Mouse (Mus musculus): ENCODE data around the gene Dapk3. TPM values are rescaled to one million over a fixed set of nuclear protein-coding genes. Genes with fewer than 3 reads are reported as not detected.
"Not testable (repeated sequence)": the region's sequence is repeated elsewhere in the genome, so short reads cannot be mapped to it uniquely, and the experiment has no call there.

The Dapk3 gene
- polyA plus RNA-seq, 1 experiment from 2014 or later = 44.1 TPM

DNA sequence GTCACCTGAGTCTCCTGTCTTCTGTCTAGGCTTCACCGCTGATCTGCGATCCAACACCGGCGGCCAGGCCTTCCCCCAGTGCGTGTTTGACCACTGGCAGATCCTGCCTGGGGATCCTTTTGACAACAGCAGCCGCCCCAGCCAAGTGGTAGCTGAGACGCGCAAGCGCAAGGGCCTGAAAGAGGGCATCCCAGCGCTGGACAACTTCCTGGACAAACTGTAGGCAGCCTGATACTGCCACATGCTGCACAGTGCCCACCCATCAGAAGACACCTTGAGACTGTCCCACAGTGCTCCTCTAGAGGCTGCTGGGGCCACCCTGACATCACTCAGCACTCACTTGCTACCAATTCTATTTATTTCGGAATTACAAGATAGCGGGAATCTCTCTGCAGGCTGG lies 945 bp upstream of the Dapk3 start:
- H3K4me2 ChIP-seq; H3K27me3 ChIP-seq (ENCODE audit: control insufficient read depth, insufficient read depth, low read length): not testable (repeated sequence)
- peaks cover 33% of the 10 kb centered on the region for H3K4me1 ChIP-seq (ENCODE audit: control insufficient read depth, insufficient read depth, low read length)

DNA sequence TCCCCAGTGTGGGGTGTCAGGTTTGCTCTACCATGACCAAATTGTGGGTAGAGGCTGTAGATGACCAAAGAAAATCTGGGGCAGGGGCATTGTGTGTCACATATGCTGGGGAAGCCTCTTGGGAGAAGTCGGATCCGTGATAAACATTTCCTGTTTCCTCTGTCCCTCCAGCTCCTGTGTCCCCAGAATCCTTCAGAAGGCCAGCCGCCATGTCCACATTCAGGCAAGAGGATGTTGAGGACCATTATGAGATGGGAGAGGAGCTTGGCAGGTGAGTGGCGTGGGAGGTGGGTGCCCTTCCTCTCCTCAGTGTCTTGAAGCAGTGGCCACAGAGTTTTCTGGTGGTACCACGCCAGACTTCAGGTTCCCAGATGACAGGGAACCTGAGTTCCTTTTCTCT lies 1.0 kb downstream of the Dapk3 start, which contains the start of gene 4930442H23Rik:
TSS of gene 4930442H23Rik (minus strand) at position 45 of the 400 bp plus-strand sequence.
- Histone ChIP-seq H3K4me2 (peak within 1 kb of the TSS; percentile 68), H3K27me3 (ENCODE audit: control insufficient read depth, insufficient read depth, low read length) (no peaks in the 10 kb centered on the region), H3K27ac (ENCODE audit: low read depth, low read length) (peak within 1 kb of the TSS; percentile 91), H3K36me3 (ENCODE audit: control insufficient read depth, insufficient read depth, low read length) (peaks cover 45% of the 10 kb centered on the region), H3K9ac (ENCODE audit: low read depth, low read length) (peak within 1 kb of the TSS; percentile 79), H3K4me3 (ENCODE audit: low read depth, low read length) (peak within 1 kb of the TSS; percentile 62), H3K9me3 (replicated peaks; ENCODE audit: control insufficient read depth, low read length) (no peaks in the 10 kb centered on the region), H3K4me1 (ENCODE audit: control insufficient read depth, insufficient read depth, low read length) (peaks cover 24% of the 10 kb centered on the region)
- ATAC-seq (replicated peaks; ENCODE audit: insufficient number of reproducible peaks, low FRiP score, low TSS enrichment) = no peak
- 79% methylated on average over 5 of the region's 5 CpGs for WGBS (ENCODE audit: insufficient replicate concordance)

More for the DNA sequence above, 945 bp upstream of the Dapk3 start:
- not testable (repeated sequence) for H3K4me3 ChIP-seq (ENCODE audit: low read depth, low read length); H3K9ac ChIP-seq (ENCODE audit: low read depth, low read length); ATAC-seq (replicated peaks; ENCODE audit: insufficient number of reproducible peaks, low FRiP score, low TSS enrichment); H3K9me3 ChIP-seq (replicated peaks; ENCODE audit: control insufficient read depth, low read length)
- 75% methylated on average over 12 of the region's 12 CpGs for WGBS (ENCODE audit: insufficient replicate concordance)
- Histone ChIP-seq H3K27ac (ENCODE audit: low read depth, low read length) (peak overlapping the region; percentile 62), H3K36me3 (ENCODE audit: control insufficient read depth, insufficient read depth, low read length) (peaks cover 50% of the 10 kb centered on the region)

- Histone ChIP-seq H3K4me3 (ENCODE audit: low read depth, low read length) (no peak overlapping the region), H3K4me2 (peak overlapping the region; percentile 68), H3K36me3 (ENCODE audit: control insufficient read depth, insufficient read depth, low read length) (peaks cover 37% of the 10 kb centered on the region), H3K4me1 (ENCODE audit: control insufficient read depth, insufficient read depth, low read length) (peaks cover 24% of the 10 kb centered on the region), H3K9ac (ENCODE audit: low read depth, low read length) (peak overlapping the region; percentile 52), H3K9me3 (replicated peaks; ENCODE audit: control insufficient read depth, low read length) (no peaks in the 10 kb centered on the region), H3K27ac (ENCODE audit: low read depth, low read length) (peak overlapping the region; percentile 91), H3K27me3 (ENCODE audit: control insufficient read depth, insufficient read depth, low read length) (no peaks in the 10 kb centered on the region)
- WGBS (ENCODE audit: insufficient replicate concordance) = 18% methylated on average over 4 of the region's 4 CpGs
- ATAC-seq (replicated peaks; ENCODE audit: insufficient number of reproducible peaks, low FRiP score, low TSS enrichment) = 0 out of 2 replicates have a peak, but pooled peaks have one; percentile 15
Measured at GRCm38 (mm10) chr10:81184765-81185164, 2.0 kb downstream of the Dapk3 start.

GRCm38 (mm10) chr10:81187161-81187560 lies 4.4 kb downstream of the Dapk3 start:
- H3K9me3 ChIP-seq (replicated peaks; ENCODE audit: control insufficient read depth, low read length) = no peaks in the 10 kb centered on the region
- H3K4me2 ChIP-seq = no peak overlapping the region
- no peak overlapping the region for H3K9ac ChIP-seq (ENCODE audit: low read depth, low read length)
- no peak overlapping the region for H3K4me3 ChIP-seq (ENCODE audit: low read depth, low read length)
- no peak for ATAC-seq (replicated peaks; ENCODE audit: insufficient number of reproducible peaks, low FRiP score, low TSS enrichment)
- peaks cover 32% of the 10 kb centered on the region for H3K4me1 ChIP-seq (ENCODE audit: control insufficient read depth, insufficient read depth, low read length)
- no peak overlapping the region for H3K27ac ChIP-seq (ENCODE audit: low read depth, low read length)
- H3K27me3 ChIP-seq (ENCODE audit: control insufficient read depth, insufficient read depth, low read length) = no peaks in the 10 kb centered on the region
- WGBS (ENCODE audit: insufficient replicate concordance) = 93% methylated on average over 9 of the region's 9 CpGs
- peaks cover 20% of the 10 kb centered on the region for H3K36me3 ChIP-seq (ENCODE audit: control insufficient read depth, insufficient read depth, low read length)

- Histone ChIP-seq H3K27ac (ENCODE audit: low read depth, low read length) (no peak overlapping the region), H3K9ac (ENCODE audit: low read depth, low read length) (no peak overlapping the region), H3K4me3 (ENCODE audit: low read depth, low read length) (no peak overlapping the region), H3K4me2 (no peak overlapping the region), H3K9me3 (replicated peaks; ENCODE audit: control insufficient read depth, low read length) (no peaks in the 10 kb centered on the region), H3K27me3 (ENCODE audit: control insufficient read depth, insufficient read depth, low read length) (no peaks in the 10 kb centered on the region), H3K4me1 (ENCODE audit: control insufficient read depth, insufficient read depth, low read length) (peaks cover 30% of the 10 kb centered on the region), H3K36me3 (ENCODE audit: control insufficient read depth, insufficient read depth, low read length) (peaks cover 20% of the 10 kb centered on the region)
- no peak for ATAC-seq (replicated peaks; ENCODE audit: insufficient number of reproducible peaks, low FRiP score, low TSS enrichment)
- WGBS (ENCODE audit: insufficient replicate concordance) = 75% methylated on average over 26 of the region's 26 CpGs
Measured at GRCm38 (mm10) chr10:81189821-81190220, 7.0 kb downstream of the Dapk3 start.

DNA sequence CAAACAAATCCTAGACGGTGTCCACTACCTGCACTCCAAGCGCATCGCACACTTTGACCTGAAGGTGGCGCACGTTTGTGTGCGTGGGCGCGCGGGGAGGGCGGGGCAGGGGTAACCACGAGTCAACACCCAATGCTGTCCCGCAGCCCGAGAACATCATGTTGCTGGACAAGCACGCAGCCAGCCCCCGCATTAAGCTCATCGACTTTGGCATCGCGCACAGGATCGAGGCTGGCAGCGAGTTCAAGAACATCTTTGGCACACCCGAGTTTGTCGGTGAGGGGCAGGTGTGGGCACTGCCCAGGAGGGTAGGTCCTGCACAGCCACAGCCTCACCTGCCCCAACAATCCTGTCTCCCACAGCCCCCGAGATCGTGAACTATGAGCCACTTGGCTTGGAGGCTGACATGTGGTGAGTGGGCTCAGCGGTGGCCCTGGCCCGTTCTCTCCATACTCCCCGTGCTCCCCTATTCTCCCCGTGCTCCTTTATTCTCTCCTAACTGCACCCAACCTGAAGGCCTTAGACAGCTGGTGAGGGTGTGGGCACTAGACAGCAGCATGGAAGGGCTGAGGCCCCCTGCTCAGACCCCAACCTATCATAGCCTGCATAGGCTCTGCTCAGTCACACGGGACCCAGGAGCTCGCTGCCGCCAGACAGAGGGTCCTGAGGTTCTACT lies 7.6 kb downstream of the Dapk3 start:
- 69% methylated on average over 31 of the region's 31 CpGs for WGBS (ENCODE audit: insufficient replicate concordance)
- Histone ChIP-seq H3K27ac (ENCODE audit: low read depth, low read length) (no peak overlapping the region), H3K4me1 (ENCODE audit: control insufficient read depth, insufficient read depth, low read length) (peaks cover 24% of the 10 kb centered on the region), H3K9me3 (replicated peaks; ENCODE audit: control insufficient read depth, low read length) (no peaks in the 10 kb centered on the region), H3K9ac (ENCODE audit: low read depth, low read length) (no peak overlapping the region), H3K4me2 (no peak overlapping the region), H3K36me3 (ENCODE audit: control insufficient read depth, insufficient read depth, low read length) (peaks cover 20% of the 10 kb centered on the region), H3K4me3 (ENCODE audit: low read depth, low read length) (no peak overlapping the region), H3K27me3 (ENCODE audit: control insufficient read depth, insufficient read depth, low read length) (no peaks in the 10 kb centered on the region)
- ATAC-seq (replicated peaks; ENCODE audit: insufficient number of reproducible peaks, low FRiP score, low TSS enrichment) = no peak

- Histone ChIP-seq H3K9ac (ENCODE audit: low read depth, low read length) (no peak overlapping the region), H3K4me2 (no peak overlapping the region), H3K27me3 (ENCODE audit: control insufficient read depth, insufficient read depth, low read length) (0 out of 2 replicates have a peak, but pooled peaks cover 2% of the 10 kb centered on the region), H3K4me3 (ENCODE audit: low read depth, low read length) (no peak overlapping the region), H3K9me3 (replicated peaks; ENCODE audit: control insufficient read depth, low read length) (no peaks in the 10 kb centered on the region), H3K27ac (ENCODE audit: low read depth, low read length) (0 out of 2 replicates have a peak overlapping the region, but pooled peaks have one; percentile 18), H3K36me3 (ENCODE audit: control insufficient read depth, insufficient read depth, low read length) (peaks cover 20% of the 10 kb centered on the region), H3K4me1 (ENCODE audit: control insufficient read depth, insufficient read depth, low read length) (peaks cover 24% of the 10 kb centered on the region)
- 58% methylated on average over 6 of the region's 6 CpGs for WGBS (ENCODE audit: insufficient replicate concordance)
- no peak for ATAC-seq (replicated peaks; ENCODE audit: insufficient number of reproducible peaks, low FRiP score, low TSS enrichment)
Measured at GRCm38 (mm10) chr10:81190912-81191321, 8.1 kb downstream of the Dapk3 start.

- 76% methylated on average over 18 of the region's 18 CpGs for WGBS (ENCODE audit: insufficient replicate concordance)
- no peak overlapping the region for H3K4me3 ChIP-seq (ENCODE audit: low read depth, low read length)
- peak overlapping the region; percentile 99; the same call in 1 of the 2 replicates for H3K27ac ChIP-seq (ENCODE audit: low read depth, low read length)
Measured at GRCm38 (mm10) chr10:81191342-81191982, 8.7 kb downstream of the Dapk3 start.

More at GRCm38 (mm10) chr10:81191342-81191982, 8.7 kb downstream of the Dapk3 start:
- Histone ChIP-seq H3K36me3 (ENCODE audit: control insufficient read depth, insufficient read depth, low read length) (peaks cover 20% of the 10 kb centered on the region), H3K27me3 (ENCODE audit: control insufficient read depth, insufficient read depth, low read length) (0 out of 2 replicates have a peak, but pooled peaks cover 3% of the 10 kb centered on the region), H3K9me3 (replicated peaks; ENCODE audit: control insufficient read depth, low read length) (no peaks in the 10 kb centered on the region), H3K9ac (ENCODE audit: low read depth, low read length) (peak overlapping the region; percentile 90), H3K4me2 (peak overlapping the region; percentile 92), H3K4me1 (ENCODE audit: control insufficient read depth, insufficient read depth, low read length) (peaks cover 27% of the 10 kb centered on the region)
- ATAC-seq (replicated peaks; ENCODE audit: insufficient number of reproducible peaks, low FRiP score, low TSS enrichment) = no peak

Data from heart, embryonic 11.5 days (tissue).